Mouse (Mus musculus) ES-E14 (cell line): ENCODE results near the gene Btbd16.

Experiments used
- MAFK ChIP-seq: IDR thresholded peaks from 2 replicates; pipeline ENCODE4 v1.6.1; 2014; ENCODE audit warnings: mild to moderate bottlenecking, low read depth, low read length, inconsistent platforms; ENCODE audit not compliant: insufficient read depth
- ZNF384 ChIP-seq: IDR thresholded peaks from 2 replicates; pipeline ENCODE4 v1.6.1; 2012; ENCODE audit warnings: low read depth, low read length, inconsistent platforms

GRCm38 (mm10) chr7:130838658-130839025, 64.8 kb downstream of the Btbd16 start:
- no peak for TF ChIP-seq ZNF384
- no peak for TF ChIP-seq MAFK
